Mouse (Mus musculus) left cerebral cortex, postnatal 25 days (tissue): Measurements from ENCODE around the gene AI413582. TPM values are rescaled to one million over a fixed set of nuclear protein-coding genes. Genes with fewer than 3 reads are reported as not detected.

Experiments
- DNase-seq, 2 experiments: peaks; one replicate each; pipeline ENCODE4 v3.0.0; 2022; ENCODE audit warnings: low spot score in 2 of 2, mixed read lengths in 1 of 2
- intact Hi-C: fragments of 180-260 bp; cut with DNase I; formaldehyde crosslinking; loops from one replicate; pipeline ENCODE4 v1.15.1; 2025
- total RNA-seq, 2 experiments: library from RNA; stranded (reverse); gene quantifications; 2 replicates each; pipeline ENCODE4 v1.2.3; 2021

AI413582 gene
- total RNA-seq: 10 to 100 TPM; 92.9 to 97.4 TPM

DNA sequence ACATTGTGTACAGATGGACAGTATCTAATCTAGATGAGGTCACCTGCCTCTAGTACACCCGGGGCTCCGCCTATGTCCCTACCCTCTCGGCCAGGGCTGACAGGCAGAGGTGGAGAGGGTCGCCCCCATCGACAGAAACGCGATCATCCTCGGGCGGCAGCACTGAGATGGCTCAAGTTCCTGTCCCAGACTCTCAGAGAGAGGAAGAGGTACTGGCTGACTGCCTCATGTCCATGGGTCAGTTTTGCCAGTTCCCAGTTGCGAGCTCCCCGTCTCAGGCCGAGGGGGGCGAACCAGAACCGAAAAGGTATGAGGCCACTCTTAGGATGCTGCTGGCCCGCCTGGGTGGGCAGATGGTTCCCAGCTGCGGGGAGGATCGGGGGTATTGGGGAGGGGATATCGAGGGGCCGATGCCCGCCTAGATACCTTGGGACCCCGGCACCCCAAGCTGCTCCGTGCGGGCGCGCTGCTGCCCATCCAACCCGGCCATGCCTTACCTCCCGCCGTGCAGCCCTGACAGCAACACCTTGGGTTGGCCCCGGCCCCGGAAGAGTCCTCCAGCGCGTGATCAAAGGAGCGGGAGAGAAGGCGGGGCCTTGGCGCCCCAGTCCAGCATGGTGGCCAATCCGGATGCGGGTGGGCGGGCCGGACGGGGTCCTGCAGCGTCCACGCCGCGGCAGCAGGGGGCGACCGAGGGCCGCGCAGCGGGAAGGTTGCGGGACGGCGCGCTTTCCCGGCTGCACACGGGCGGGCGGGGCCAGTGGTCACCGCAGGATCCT lies at the start of gene AI413582:
TSS of gene AI413582 (minus strand) at position 594 of the 779 bp plus-strand sequence.
- intact Hi-C loops: loop anchor here (1.0 to 10.0 kb wide), 4 partner anchors 58 to 199 kb away; partner anchors contain the start of genes Nudt3 and RPS10-NUDT3
- peak; percentile 96 to 97 for DNase-seq

DNA sequence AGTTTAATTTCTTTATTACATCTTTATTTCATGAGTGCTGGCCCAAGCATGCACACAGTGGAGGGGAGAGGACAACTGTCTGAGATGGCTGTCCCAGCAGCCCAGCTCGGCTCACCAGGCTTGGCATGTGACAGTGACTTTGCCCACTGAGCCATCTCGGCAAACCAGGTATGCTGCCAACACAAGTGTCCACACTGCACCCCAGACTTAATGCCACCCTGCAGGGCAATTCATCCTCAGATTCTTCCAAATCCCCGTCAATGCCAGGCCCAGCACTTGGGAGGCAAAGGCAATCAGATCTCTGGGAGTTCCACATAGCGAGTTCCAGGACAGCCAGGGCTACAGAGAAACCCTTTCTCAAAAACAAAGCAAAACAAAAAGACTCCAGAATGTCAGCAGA lies 47.5 kb upstream of the AI413582 start:
- intact Hi-C loops: no loop called here
- DNase-seq: no peak

DNA sequence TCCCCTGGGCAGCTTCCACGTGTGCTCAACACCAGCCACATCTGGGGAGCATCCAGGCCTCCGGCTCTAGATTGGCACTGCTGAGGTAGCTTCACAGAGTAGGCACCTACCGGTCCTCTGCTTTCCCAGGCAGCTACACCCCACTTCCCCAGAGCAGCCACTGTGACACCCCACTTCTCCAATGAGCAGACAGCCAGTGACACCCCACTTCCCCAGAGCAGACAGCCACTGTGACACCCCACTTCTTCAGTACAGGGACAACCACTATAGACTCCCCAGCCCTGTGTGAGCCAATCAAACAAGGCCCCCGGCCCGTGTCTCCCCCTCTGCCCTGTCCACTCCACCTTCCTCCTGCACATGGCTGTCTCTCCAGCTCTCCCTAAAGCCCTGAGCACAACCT lies 46.4 kb upstream of the AI413582 start:
- DNase-seq: no peak
- intact Hi-C loops: loop anchor here (2.0 kb wide), 1 partner anchor 27 kb away; no protein-coding TSS in a partner anchor

DNA sequence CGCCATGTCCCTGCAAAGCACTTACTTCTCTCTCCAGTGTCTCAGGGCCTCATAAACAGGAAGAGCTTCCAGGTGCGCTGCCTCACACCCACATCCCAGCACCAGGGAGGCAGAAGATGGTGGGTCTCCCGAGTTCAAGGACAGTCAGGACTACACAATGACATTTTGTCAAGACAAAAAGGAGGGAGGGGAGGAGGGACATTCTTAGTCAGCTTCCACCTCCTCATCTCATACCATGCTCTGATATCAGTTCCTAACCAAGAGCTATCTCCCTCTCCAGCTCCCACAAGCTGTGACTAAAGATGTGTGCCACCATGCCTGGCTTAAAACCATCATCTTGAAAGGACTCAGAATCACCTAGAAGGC lies 45.9 kb upstream of the AI413582 start:
- intact Hi-C loops: loop anchor here (2.0 kb wide), 1 partner anchor 27 kb away; no protein-coding TSS in a partner anchor
- DNase-seq: peak in 1 of 2 experiments; percentile 50

DNA sequence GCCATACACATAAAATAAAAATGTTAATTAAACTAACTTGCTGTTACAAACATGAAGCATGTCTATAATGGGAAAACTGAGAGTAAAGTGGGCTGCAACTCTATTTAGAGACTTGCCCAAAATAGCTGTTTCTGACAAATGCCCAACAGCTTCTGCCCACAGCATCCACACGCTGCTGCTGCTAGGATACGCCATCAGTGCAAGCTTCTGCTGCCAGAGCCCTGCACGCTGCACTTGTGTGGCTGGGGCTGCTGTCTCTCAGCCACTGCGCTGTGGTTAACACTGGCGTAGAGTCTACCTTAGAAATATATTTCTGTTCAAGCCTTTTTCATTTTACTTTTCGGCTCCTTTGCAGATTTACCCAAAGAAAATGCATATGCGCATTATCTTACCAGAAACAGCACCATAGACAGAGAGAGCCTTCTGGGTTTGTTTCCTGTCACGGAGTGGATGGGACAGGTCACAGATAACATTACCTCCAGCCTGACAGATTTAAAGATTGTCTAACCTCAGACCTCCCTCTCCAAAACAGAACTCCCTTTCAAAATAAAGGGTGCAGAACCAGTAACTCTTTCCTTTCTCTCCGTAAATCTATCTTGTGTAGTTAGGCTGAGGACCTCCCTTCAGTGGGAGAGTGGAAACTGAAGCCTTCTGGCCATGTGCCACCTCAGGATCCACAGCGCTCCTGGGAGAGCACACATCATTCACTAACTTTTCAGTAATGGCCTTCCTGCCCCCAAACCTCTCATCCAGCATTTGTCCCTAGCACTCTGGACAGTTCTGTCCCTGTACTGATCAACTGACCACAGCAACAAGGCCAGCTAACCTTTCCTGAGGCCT lies 45.3 kb upstream of the AI413582 start:
- intact Hi-C loops: loop anchor here (2.0 kb wide), 1 partner anchor 28 kb away; no protein-coding TSS in a partner anchor
- DNase-seq: peak; percentile 77 to 96

DNA sequence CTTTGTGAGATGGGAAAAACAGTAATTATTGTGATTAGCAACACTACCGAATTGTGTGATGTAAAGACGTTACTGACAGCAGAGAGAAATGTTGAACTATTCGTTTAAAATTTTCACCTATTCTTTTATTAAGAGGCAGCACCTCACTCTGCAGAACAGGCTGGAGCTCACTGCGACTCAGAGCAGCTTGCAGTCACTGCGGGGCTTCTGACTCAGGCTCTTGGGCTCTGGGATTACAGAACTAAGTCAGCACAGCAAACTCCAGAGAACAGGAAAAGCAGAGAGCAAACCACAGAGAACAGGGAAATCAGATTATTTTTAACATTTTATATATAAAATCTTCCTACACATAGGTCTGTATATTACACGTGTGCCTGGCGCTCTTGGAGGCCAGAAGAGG lies 44.0 kb upstream of the AI413582 start:
- intact Hi-C loops: no loop called here

GRCm38 (mm10) chr17:27603522-27604234 lies 38.1 kb upstream of the AI413582 start:
- peak in 1 of 2 experiments; percentile 64 for DNase-seq
- intact Hi-C loops: no loop called here

More for the DNA sequence above, 44.0 kb upstream of the AI413582 start:
- no peak for DNase-seq

DNA sequence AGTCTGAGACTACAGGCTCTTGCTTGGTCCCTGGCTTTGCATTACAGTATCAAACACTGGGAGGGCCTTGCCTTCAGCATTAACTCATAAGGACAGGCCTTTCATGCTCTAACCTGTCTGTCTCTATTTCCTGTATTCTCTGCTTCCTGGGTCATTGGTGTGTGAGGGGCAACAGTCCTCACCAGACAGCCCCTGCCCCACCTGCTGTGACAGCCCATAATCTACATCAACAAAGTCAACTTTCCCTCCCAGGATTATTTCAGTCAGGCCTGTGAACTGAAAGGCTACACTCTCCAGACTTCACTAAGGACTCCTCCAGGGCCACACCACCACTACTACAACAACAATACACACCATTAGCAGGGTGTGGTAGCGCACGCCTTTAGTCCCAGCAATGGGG lies 37.5 kb upstream of the AI413582 start:
- intact Hi-C loops: no loop called here
- no peak for DNase-seq

DNA sequence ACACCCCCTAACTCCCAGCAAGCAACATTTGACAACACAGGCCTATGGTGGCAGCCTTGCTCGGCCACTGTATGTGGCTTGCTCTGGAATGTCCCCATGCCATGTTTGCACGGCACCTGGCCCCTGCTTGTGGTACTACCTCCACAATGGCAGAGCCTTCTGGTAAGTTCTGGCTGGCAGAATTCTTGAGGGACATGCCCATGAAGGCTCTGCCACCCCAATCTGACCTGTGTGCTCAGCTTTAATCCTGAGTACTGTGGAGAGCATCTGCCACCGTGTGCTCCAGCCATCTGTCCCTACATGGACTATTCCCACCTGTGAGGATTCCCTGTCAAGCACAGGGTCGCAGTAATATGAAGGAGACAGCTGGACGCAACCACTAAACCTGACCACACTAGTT lies 35.3 kb upstream of the AI413582 start:
- DNase-seq: no peak
- intact Hi-C loops: no loop called here

DNA sequence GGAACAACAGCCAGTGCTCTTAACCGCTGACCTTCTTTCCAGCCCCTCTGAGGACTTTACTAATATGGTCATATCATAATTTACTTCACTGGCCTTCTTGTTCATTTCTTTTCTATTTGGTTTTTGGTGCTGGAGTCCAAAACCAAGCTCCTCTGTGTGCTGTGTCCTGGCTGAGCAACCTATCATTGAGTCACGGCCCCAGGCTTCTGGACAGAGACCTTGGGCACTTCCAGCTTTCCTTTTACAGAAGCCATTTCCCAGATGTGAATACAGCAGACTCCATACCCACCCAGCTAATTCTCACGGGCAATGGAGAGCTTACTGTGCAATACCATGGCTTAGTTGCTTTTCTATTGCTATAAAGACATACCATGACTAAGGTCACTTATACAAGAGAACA lies 34.7 kb upstream of the AI413582 start:
- no peak for DNase-seq
- intact Hi-C loops: no loop called here

DNA sequence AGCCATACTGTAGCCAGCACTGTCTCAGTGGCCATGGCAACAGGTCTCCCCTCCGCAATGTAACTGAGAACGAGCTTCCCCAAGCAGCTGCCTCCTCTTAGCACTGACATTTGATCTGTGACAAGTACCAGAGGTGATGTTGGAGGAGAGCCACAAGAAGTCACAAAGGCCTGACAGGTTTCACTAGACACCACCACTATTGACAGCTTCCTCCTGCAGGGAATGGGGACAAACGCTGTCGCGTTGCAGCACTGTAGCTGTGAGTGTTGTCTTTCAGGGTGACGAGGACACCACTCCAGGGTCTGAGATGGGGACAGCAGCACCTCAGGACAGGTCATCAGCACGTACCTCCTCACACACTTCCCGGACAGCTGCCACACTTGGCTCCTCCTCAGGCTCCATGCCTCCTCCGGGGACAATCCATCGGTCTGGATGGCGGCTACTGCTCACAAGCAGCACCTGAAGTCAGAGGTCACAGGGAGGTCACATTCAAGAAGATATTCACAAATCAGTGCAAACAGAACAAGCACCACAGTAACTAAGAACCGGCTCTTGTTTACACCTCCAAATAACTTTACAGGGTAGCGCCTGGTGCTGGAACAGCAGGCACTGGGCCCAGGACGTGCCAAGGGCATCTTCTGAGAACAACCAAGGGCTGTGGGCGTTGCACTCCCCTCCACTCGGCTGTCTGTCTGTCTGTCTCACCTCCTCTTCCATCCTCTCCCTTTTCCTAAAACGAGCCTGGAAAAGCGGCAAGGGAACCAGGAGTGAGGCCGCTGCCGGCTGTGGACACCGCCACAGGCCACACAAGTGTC lies 31.0 kb upstream of the AI413582 start:
- intact Hi-C loops: no loop called here
- no peak for DNase-seq

GRCm38 (mm10) chr17:27595659-27596375 lies 30.3 kb upstream of the AI413582 start:
- no peak for DNase-seq
- intact Hi-C loops: no loop called here

- no peak for DNase-seq
- intact Hi-C loops: no loop called here
These were observed 27.0 kb upstream of the AI413582 start for GRCm38 (mm10) chr17:27592565-27592910.

DNA sequence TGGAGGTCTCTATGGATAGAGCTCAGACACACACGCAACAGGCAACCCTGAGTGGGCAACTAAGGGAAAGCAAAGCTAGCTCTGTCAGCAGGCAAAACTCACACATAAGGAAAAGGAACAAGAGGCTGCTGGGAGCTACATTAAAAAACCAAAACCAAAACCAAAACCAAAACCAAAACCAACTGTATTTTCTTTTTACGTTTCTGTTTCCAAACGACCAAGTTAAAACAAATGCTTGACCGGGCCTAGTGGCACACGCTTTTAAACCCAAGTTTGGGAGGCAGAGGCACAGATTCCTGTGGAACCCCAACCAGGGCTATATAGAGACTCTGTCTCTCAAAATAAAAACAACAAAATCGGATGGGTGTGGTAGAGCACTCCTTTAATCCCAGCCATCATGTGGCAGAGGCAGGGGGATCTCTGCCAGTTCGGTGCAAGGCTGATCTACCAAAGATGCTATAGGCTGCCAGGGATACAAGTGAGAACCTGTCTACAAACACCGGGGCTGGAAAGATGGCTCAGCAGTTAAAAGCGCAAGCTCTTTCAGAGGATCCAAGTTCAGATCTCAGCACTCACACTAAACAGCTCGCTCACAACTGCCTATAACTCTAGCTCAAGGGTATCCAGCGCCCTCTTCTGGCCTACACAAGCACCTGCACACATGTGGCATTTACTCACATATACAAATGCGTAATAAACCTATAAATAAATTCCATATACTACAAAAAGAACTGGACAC lies 26.4 kb upstream of the AI413582 start:
- no peak for DNase-seq
- intact Hi-C loops: no loop called here

DNA sequence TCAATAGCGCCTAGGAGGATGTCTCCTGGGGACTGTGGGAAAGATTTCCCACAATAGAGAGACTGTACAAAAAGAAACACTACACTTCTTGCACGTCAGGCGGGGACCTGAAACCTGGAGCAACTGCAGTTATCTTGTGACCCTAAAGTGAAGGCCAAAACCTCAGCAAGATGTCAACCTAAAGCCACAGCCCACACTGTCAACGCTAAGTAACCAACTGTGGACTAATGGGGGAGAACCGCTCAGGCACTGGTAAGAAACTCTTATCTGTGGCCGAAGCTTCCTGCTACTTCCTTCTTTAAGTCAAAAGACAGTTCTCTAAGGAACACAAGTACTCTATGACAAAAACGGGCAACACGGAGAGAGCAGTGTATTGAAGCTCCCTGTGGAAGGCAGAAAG lies 22.7 kb upstream of the AI413582 start:
- intact Hi-C loops: no loop called here
- DNase-seq: no peak

GRCm38 (mm10) chr17:27587252-27587651 lies 21.7 kb upstream of the AI413582 start:
- DNase-seq: peak; percentile 47 to 84
- intact Hi-C loops: no loop called here

- intact Hi-C loops: no loop called here
- no peak for DNase-seq
These were observed 21.1 kb upstream of the AI413582 start for GRCm38 (mm10) chr17:27586661-27587060.
